Mouse (Mus musculus) cerebral cortex, adult 2 months (tissue): ENCODE data around the gene Srbd1.

Experiments
- WGBS: fragments of 180-500 bp; shearing (Covaris S2); methylation state at CpG from one replicate; pipeline ENCODE4 v1.1.7; 2018; 5-methylcytosine and 5-hydroxymethylcytosine counted together

The Srbd1 gene

GRCm38 (mm10) chr17:85985131-85985530 lies 159.8 kb downstream of the Srbd1 start:
- 94% methylated on average over 11 of the region's 11 CpGs for WGBS

GRCm38 (mm10) chr17:85982271-85982670 lies 162.7 kb downstream of the Srbd1 start:
- 94% methylated on average over 4 of the region's 4 CpGs for WGBS

GRCm38 (mm10) chr17:85981869-85982268 lies 163.1 kb downstream of the Srbd1 start:
- WGBS = 98% methylated on average over 3 of the region's 3 CpGs

- 68% methylated on average over 8 of the region's 8 CpGs for WGBS
Observed at GRCm38 (mm10) chr17:85978876-85979275, 166.1 kb downstream of the Srbd1 start.

GRCm38 (mm10) chr17:85975077-85975476 lies 169.9 kb downstream of the Srbd1 start:
- 64% methylated on average over 5 of the region's 5 CpGs for WGBS

GRCm38 (mm10) chr17:85974591-85974990 lies 170.4 kb downstream of the Srbd1 start:
- 92% methylated on average over 8 of the region's 8 CpGs for WGBS

- 77% methylated on average over 4 of the region's 4 CpGs for WGBS
Observed at GRCm38 (mm10) chr17:85971120-85971519, 173.9 kb downstream of the Srbd1 start.

- WGBS = 69% methylated on average over 6 of the region's 6 CpGs
Observed at GRCm38 (mm10) chr17:85961653-85962052, 183.3 kb downstream of the Srbd1 start.

- WGBS = 84% methylated on average over 2 of the region's 2 CpGs
Observed at GRCm38 (mm10) chr17:85951771-85952170, 193.2 kb downstream of the Srbd1 start.

- 54% methylated on average over 14 of the region's 14 CpGs for WGBS
Observed at GRCm38 (mm10) chr17:85949919-85950505, 195.0 kb downstream of the Srbd1 start.

GRCm38 (mm10) chr17:85948911-85949909 lies 195.8 kb downstream of the Srbd1 start:
- WGBS = 48% methylated on average over 11 of the region's 11 CpGs

- WGBS = 75% methylated on average over 4 of the region's 4 CpGs
Observed at GRCm38 (mm10) chr17:85944726-85945125, 200.2 kb downstream of the Srbd1 start.

GRCm38 (mm10) chr17:85943994-85944640 lies 200.9 kb downstream of the Srbd1 start:
- WGBS = 73% methylated on average over 12 of the region's 12 CpGs

GRCm38 (mm10) chr17:85943551-85943981 lies 201.4 kb downstream of the Srbd1 start:
- 67% methylated on average over 14 of the region's 14 CpGs for WGBS

GRCm38 (mm10) chr17:85943071-85943470 lies 201.9 kb downstream of the Srbd1 start:
- 90% methylated on average over 5 of the region's 5 CpGs for WGBS

- 93% methylated on average over 5 of the region's 5 CpGs for WGBS
Observed at GRCm38 (mm10) chr17:85942123-85942522, 202.9 kb downstream of the Srbd1 start.

- 79% methylated on average over 8 of the region's 8 CpGs for WGBS
Observed at GRCm38 (mm10) chr17:85941141-85941738, 203.7 kb downstream of the Srbd1 start.

- 95% methylated on average over 4 of the region's 4 CpGs for WGBS
Observed at GRCm38 (mm10) chr17:85937131-85937530, 207.8 kb downstream of the Srbd1 start.

- 89% methylated on average over 10 of the region's 10 CpGs for WGBS
Observed at GRCm38 (mm10) chr17:85935268-85935667, 209.7 kb downstream of the Srbd1 start.
